Mouse (Mus musculus) myocyte (in vitro differentiated cells): ENCODE measurements at regions not wholly inside any gene's neighbourhood (a gene's known extent, or its start where the extent isn't known, plus 50 kb on each side); places are given as distances from the start of the nearest gene placed in this dataset.

ENCODE experiments used
- H3K27me3 ChIP-seq: one replicate; pipeline ENCODE4 v1.6.1; 2011; ENCODE audit not compliant: control insufficient read depth, insufficient read depth, insufficient read length
- H3K36me3 ChIP-seq: one replicate; pipeline ENCODE4 v1.6.1; 2011; ENCODE audit not compliant: control insufficient read depth, insufficient read depth
- H3K4me2 ChIP-seq: one replicate; pipeline ENCODE4 v1.6.1; 2011; ENCODE audit warnings: low read depth, control low read depth
- H3K4me3 ChIP-seq: one replicate; pipeline ENCODE4 v1.5.1; 2011; ENCODE audit warnings: mild to moderate bottlenecking, control low read depth, moderate library complexity
- H3K79me2 ChIP-seq: one replicate; pipeline ENCODE4 v1.6.1; 2011; ENCODE audit not compliant: control insufficient read depth, insufficient read depth
- H3ac ChIP-seq: one replicate; pipeline ENCODE4 v1.6.1; 2011; ENCODE audit not compliant: control insufficient read depth, insufficient read length
- CEBPB ChIP-seq: IDR thresholded peaks from 2 replicates; pipeline ENCODE4 v1.6.1; 2011; ENCODE audit warnings: mild to moderate bottlenecking, moderate library complexity; ENCODE audit not compliant: poor library complexity, insufficient read depth, severe bottlenecking
- E2F4 ChIP-seq: IDR thresholded peaks from one replicate; pipeline ENCODE4 v1.6.1; 2011; ENCODE audit warnings: mild to moderate bottlenecking, control low read depth, moderate library complexity; ENCODE audit not compliant: insufficient read depth
- MAX ChIP-seq: IDR thresholded peaks from one replicate; pipeline ENCODE4 v1.6.1; 2011; ENCODE audit warnings: low read depth, mild to moderate bottlenecking, control low read depth
- MYOD1 ChIP-seq, 3 experiments: IDR thresholded peaks; one replicate each; pipeline ENCODE4 v1.6.1; 2011; ENCODE audit warnings: control low read depth in 2 of 3, low read depth in 2 of 3, mild to moderate bottlenecking in 2 of 3, moderate library complexity in 1 of 3; ENCODE audit not compliant: insufficient read length in 2 of 3, control insufficient read depth in 1 of 3
- MYOG ChIP-seq, 3 experiments: IDR thresholded peaks; one replicate each; pipeline ENCODE4 v1.6.1; 2011; ENCODE audit warnings: control low read depth in 2 of 3, low read depth in 2 of 3, mild to moderate bottlenecking in 2 of 3; ENCODE audit not compliant: insufficient read length in 2 of 3, control insufficient read depth in 1 of 3, insufficient read depth in 1 of 3
- POLR2A ChIP-seq: IDR thresholded peaks from one replicate; pipeline ENCODE4 v1.6.1; 2011; ENCODE audit warnings: low read depth, mild to moderate bottlenecking, control low read depth, moderate library complexity; ENCODE audit not compliant: insufficient read length
- POLR2AphosphoS2 ChIP-seq: IDR thresholded peaks from one replicate; pipeline ENCODE4 v1.6.1; 2011; ENCODE audit warnings: low read depth, control low read depth; ENCODE audit not compliant: insufficient read length
- REST ChIP-seq: IDR thresholded peaks from one replicate; pipeline ENCODE4 v1.6.1; 2011; ENCODE audit warnings: mild to moderate bottlenecking, control low read depth, moderate library complexity; ENCODE audit not compliant: insufficient read depth, insufficient read length
- SRF ChIP-seq: IDR thresholded peaks from one replicate; pipeline ENCODE4 v1.6.1; 2011; ENCODE audit warnings: low read depth; ENCODE audit not compliant: control insufficient read depth, insufficient read length
- TCF12 ChIP-seq: IDR thresholded peaks from one replicate; pipeline ENCODE4 v1.6.1; 2011; ENCODE audit warnings: mild to moderate bottlenecking, control low read depth; ENCODE audit not compliant: poor library complexity, insufficient read depth, severe bottlenecking
- TCF3 ChIP-seq: IDR thresholded peaks from one replicate; pipeline ENCODE4 v1.6.1; 2011; ENCODE audit warnings: low read depth, control low read depth; ENCODE audit not compliant: insufficient read length
- USF1 ChIP-seq: IDR thresholded peaks from one replicate; pipeline ENCODE4 v1.6.1; 2011; ENCODE audit warnings: low read depth, mild to moderate bottlenecking, control low read depth, moderate library complexity

- H3K79me2 ChIP-seq, result no peaks in the 10 kb centered on the region
- H3ac ChIP-seq, result no peak overlapping the region
- H3K4me3 ChIP-seq, result no peak overlapping the region
- H3K27me3 ChIP-seq, result no peaks in the 10 kb centered on the region
- H3K36me3 ChIP-seq, result no peaks in the 10 kb centered on the region
- H3K4me2 ChIP-seq, result no peak overlapping the region
- TF ChIP-seq E2F4, result no peak
- no peak for TF ChIP-seq TCF12
- TF ChIP-seq POLR2AphosphoS2, result no peak
These were observed 161.7 kb upstream of the Nr2f1 start for GRCm38 (mm10) chr13:78361236-78361635.

- H3K36me3 ChIP-seq, result no peaks in the 10 kb centered on the region
- H3ac ChIP-seq, result no peak overlapping the region
- H3K4me2 ChIP-seq, result no peak overlapping the region
- TF ChIP-seq MYOG (IDR thresholded peaks at IDR 0.05; ENCODE audit: control insufficient read depth in 1 of 3, insufficient read depth in 1 of 3, insufficient read length in 2 of 3, low read depth in 2 of 3) (no peak), SRF (no peak), TCF12 (no peak), MAX (no peak), POLR2A (no peak), CEBPB (no peak), MYOD1 (IDR thresholded peaks at IDR 0.05; ENCODE audit: control insufficient read depth in 1 of 3, insufficient read length in 2 of 3, low read depth in 2 of 3) (no peak), POLR2AphosphoS2 (no peak), REST (no peak), E2F4 (no peak), USF1 (no peak), TCF3 (no peak)
- H3K79me2 ChIP-seq, result no peaks in the 10 kb centered on the region
- no peaks in the 10 kb centered on the region for H3K27me3 ChIP-seq
- H3K4me3 ChIP-seq, result no peak overlapping the region
These were observed 149.3 kb upstream of the Nr2f1 start for GRCm38 (mm10) chr13:78348830-78349229.

GRCm38 (mm10) chr13:78324443-78325206 is 125.1 kb upstream of the Nr2f1 start:
- no peak overlapping the region for H3K4me3 ChIP-seq
- H3K4me2 ChIP-seq, result no peak overlapping the region
- no peak for TF ChIP-seq POLR2AphosphoS2
- TF ChIP-seq MAX, result no peak
- no peak for TF ChIP-seq SRF
- no peak for TF ChIP-seq MYOD1 (IDR thresholded peaks at IDR 0.05; ENCODE audit: control insufficient read depth in 1 of 3, insufficient read length in 2 of 3, low read depth in 2 of 3)
- TF ChIP-seq MYOG (IDR thresholded peaks at IDR 0.05; ENCODE audit: control insufficient read depth in 1 of 3, insufficient read depth in 1 of 3, insufficient read length in 2 of 3, low read depth in 2 of 3), result no peak
- no peak for TF ChIP-seq TCF12
- TF ChIP-seq TCF3, result no peak
- no peak for TF ChIP-seq USF1
- TF ChIP-seq CEBPB, result no peak
- no peak for TF ChIP-seq POLR2A
- no peak for TF ChIP-seq REST
- TF ChIP-seq E2F4, result no peak
- no peaks in the 10 kb centered on the region for H3K27me3 ChIP-seq
- H3ac ChIP-seq, result no peak overlapping the region
- H3K36me3 ChIP-seq, result no peaks in the 10 kb centered on the region
- no peaks in the 10 kb centered on the region for H3K79me2 ChIP-seq

- no peak overlapping the region for H3K4me2 ChIP-seq
- no peaks in the 10 kb centered on the region for H3K36me3 ChIP-seq
- H3K27me3 ChIP-seq, result no peaks in the 10 kb centered on the region
- TF ChIP-seq POLR2A, result no peak
- no peak for TF ChIP-seq POLR2AphosphoS2
- TF ChIP-seq MYOD1 (IDR thresholded peaks at IDR 0.05; ENCODE audit: control insufficient read depth in 1 of 3, insufficient read length in 2 of 3, low read depth in 2 of 3), result no peak
- TF ChIP-seq MYOG (IDR thresholded peaks at IDR 0.05; ENCODE audit: control insufficient read depth in 1 of 3, insufficient read depth in 1 of 3, insufficient read length in 2 of 3, low read depth in 2 of 3), result no peak
- no peak for TF ChIP-seq E2F4
- TF ChIP-seq CEBPB, result no peak
- no peaks in the 10 kb centered on the region for H3K79me2 ChIP-seq
- no peak overlapping the region for H3ac ChIP-seq
- no peak overlapping the region for H3K4me3 ChIP-seq
These were observed 123.6 kb upstream of the Nr2f1 start for GRCm38 (mm10) chr13:78323183-78323582.

GRCm38 (mm10) chr13:78318434-78318833 is 118.9 kb upstream of the Nr2f1 start:
- Histone ChIP-seq H3K27me3 (no peaks in the 10 kb centered on the region), H3K79me2 (no peaks in the 10 kb centered on the region), H3K4me2 (no peak overlapping the region), H3K4me3 (no peak overlapping the region), H3ac (no peak overlapping the region), H3K36me3 (no peaks in the 10 kb centered on the region)
- TF ChIP-seq MYOG (IDR thresholded peaks at IDR 0.05; ENCODE audit: control insufficient read depth in 1 of 3, insufficient read depth in 1 of 3, insufficient read length in 2 of 3, low read depth in 2 of 3) (no peak), POLR2A (no peak), CEBPB (no peak), REST (no peak), SRF (no peak), TCF12 (no peak), POLR2AphosphoS2 (no peak), E2F4 (no peak), MAX (no peak), USF1 (no peak), TCF3 (no peak), MYOD1 (IDR thresholded peaks at IDR 0.05; ENCODE audit: control insufficient read depth in 1 of 3, insufficient read length in 2 of 3, low read depth in 2 of 3) (no peak)
